Mouse (Mus musculus) granulocyte monocyte progenitor cell, adult 5-6 weeks (primary cell): ENCODE measurements around the gene Smim10l1. TPM values are rescaled to one million over a fixed set of nuclear protein-coding genes. Genes with fewer than 3 reads are reported as not detected.

ENCODE experiments used
- ATAC-seq: replicated peaks from 2 replicates; pipeline ENCODE4 v1.8.0; 2016; ENCODE audit warnings: mild to moderate bottlenecking, moderate TSS enrichment, inconsistent platforms; ENCODE audit not compliant: poor library complexity, severe bottlenecking
- total RNA-seq, 2 experiments: library from RNA; stranded (forward) in 1 of 2; stranded (reverse) in 1 of 2; fragments of 200-712, 200-1000 nt in 1 of 2; fragments of >200 nt in 1 of 2; fragmentation: Nextera tagmentation in 1 of 2; gene quantifications; 2 replicates each; pipeline ENCODE4 v1.2.3; 2014 to 2017

The Smim10l1 gene
- total RNA-seq (2014; fragmentation: Nextera tagmentation) (31.7 and 42.5 TPM in 2 replicates), total RNA-seq (2017) (74.2 and 88.5 TPM in 2 replicates)

GRCm38 (mm10) chr6:133104609-133104921 lies at the start of gene Smim10l1:
Gene Smim10l1 (plus strand): TSS chr6:133104909.
- ATAC-seq = no peak

DNA sequence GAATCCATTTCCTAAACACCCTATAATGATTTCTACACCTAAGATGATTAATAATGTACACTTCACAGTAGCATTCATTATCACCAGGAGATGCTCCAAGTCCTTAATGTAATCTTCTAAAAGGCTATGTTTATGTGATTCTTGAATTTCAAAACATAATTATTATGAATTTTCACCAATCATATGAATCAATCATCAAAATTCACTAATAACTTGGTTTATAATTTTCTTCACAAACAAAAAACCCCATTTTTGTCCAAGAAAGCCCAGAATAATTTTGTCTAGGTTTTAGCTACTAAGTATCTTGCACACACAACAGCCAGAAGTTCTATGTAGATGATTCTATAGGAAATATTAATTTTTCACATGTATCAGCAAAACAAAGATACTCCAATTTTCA lies 49.0 kb upstream of the Smim10l1 start, which contains the start of gene Tas2r140:
TSS of gene Tas2r140 (minus strand) at position 101 of the 400 bp plus-strand sequence.
- no peak for ATAC-seq

DNA sequence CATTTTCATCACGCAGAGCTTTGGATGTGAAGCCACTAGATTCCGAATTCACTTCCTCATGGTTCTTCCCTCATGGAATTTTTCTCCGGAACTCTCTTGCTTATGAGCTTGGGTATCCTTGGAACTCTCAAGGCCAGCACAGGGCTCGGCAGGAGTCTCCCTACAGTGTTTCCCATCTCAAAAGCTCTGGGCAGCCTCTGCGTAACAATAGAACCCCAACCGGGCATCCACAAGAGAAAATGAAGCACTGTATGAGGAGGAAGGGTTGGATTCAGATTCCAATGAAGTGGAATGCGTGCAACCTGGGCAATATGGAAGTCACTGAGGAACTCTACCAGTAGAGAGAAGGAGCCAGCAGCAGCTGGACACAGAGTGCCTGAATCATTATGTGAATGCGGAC lies 12.5 kb upstream of the Smim10l1 start:
- ATAC-seq = no peak

GRCm38 (mm10) chr6:133102430-133102829 lies 2.3 kb upstream of the Smim10l1 start:
- ATAC-seq = no peak

- ATAC-seq = peak; percentile 97
Observed at GRCm38 (mm10) chr6:133104922-133105859, 482 bp downstream of the Smim10l1 start.

Other genes with a start within 250 kb of the Smim10l1 start
- gene Tas2r116, start 249.5 kb upstream of the Smim10l1 start, total RNA-seq (2014; fragmentation: Nextera tagmentation) = not detected in 2 replicates
- not detected in 2 replicates for gene Tas2r116, start 249.5 kb upstream of the Smim10l1 start, total RNA-seq (2017)
- gene Tas2r110, start 236.9 kb upstream of the Smim10l1 start, total RNA-seq (2014; fragmentation: Nextera tagmentation) = not detected in 2 replicates
- not detected in 2 replicates for gene Tas2r110, start 236.9 kb upstream of the Smim10l1 start, total RNA-seq (2017)
- gene Tas2r113, start 211.9 kb upstream of the Smim10l1 start, total RNA-seq (2014; fragmentation: Nextera tagmentation) = not detected in 2 replicates
- gene Tas2r113, start 211.9 kb upstream of the Smim10l1 start, total RNA-seq (2017) = not detected in 2 replicates
- gene Tas2r125, start 195.3 kb upstream of the Smim10l1 start, total RNA-seq (2014; fragmentation: Nextera tagmentation) = not detected in 2 replicates
- gene Tas2r125, start 195.3 kb upstream of the Smim10l1 start, total RNA-seq (2017) = not detected in 2 replicates
- not detected in 2 replicates for gene Tas2r129, start 153.8 kb upstream of the Smim10l1 start, total RNA-seq (2014; fragmentation: Nextera tagmentation)
- not detected in 2 replicates for gene Tas2r129, start 153.8 kb upstream of the Smim10l1 start, total RNA-seq (2017)
- not detected in 2 replicates for gene Tas2r131, start 147.0 kb upstream of the Smim10l1 start, total RNA-seq (2014; fragmentation: Nextera tagmentation)
- not detected in 2 replicates for gene Tas2r131, start 147.0 kb upstream of the Smim10l1 start, total RNA-seq (2017)
- gene Tas2r109, start 123.9 kb upstream of the Smim10l1 start, total RNA-seq (2014; fragmentation: Nextera tagmentation) = not detected in 2 replicates
- not detected in 2 replicates for gene Tas2r109, start 123.9 kb upstream of the Smim10l1 start, total RNA-seq (2017)
- not detected in 2 replicates for gene Tas2r103, start 67.8 kb upstream of the Smim10l1 start, total RNA-seq (2014; fragmentation: Nextera tagmentation)
- not detected in 2 replicates for gene Tas2r103, start 67.8 kb upstream of the Smim10l1 start, total RNA-seq (2017)
- gene Tas2r140, start 49.1 kb upstream of the Smim10l1 start, total RNA-seq (2014; fragmentation: Nextera tagmentation) = not detected in 2 replicates
- gene Tas2r140, start 49.1 kb upstream of the Smim10l1 start, total RNA-seq (2017) = not detected in 2 replicates
- gene 5530400C23Rik, start 187.3 kb downstream of the Smim10l1 start, total RNA-seq (2014; fragmentation: Nextera tagmentation) = not detected in 2 replicates
- gene 5530400C23Rik, start 187.3 kb downstream of the Smim10l1 start, total RNA-seq (2017) = not detected in 2 replicates